Mouse (Mus musculus) stomach, postnatal 0 days (tissue): Measurements from ENCODE around the gene Pdzd8.

ENCODE experiments used
- CTCF ChIP-seq: IDR thresholded peaks from 2 replicates; pipeline ENCODE4 v1.5.1; 2016; ENCODE audit warnings: antibody characterized with exemption, low read depth, mild to moderate bottlenecking, moderate library complexity
- EP300 ChIP-seq: optimal IDR thresholded peaks from 2 replicates; pipeline ENCODE3; 2016; ENCODE audit warnings: antibody characterized with exemption

DNA sequence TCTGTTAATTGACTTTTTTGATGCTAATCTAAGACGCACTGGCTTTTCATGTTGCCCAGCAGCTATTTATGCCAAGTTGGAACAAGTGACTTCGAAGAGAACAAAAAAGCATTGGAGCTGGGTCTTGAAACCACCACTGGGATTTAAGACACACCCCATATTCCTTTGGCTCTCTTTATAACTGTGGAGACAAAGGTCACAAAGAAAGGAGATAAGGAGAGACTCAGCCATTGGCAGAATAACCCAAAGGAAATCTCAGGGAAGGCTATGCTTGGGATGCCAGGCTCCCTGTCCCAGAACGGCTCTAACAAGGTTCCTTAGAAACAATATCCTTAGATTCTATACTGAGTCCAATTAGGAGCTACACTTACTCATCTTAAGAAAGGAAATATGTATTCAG is 21.1 kb upstream of the Pdzd8 start:
- no peak for TF ChIP-seq EP300
- no peak for TF ChIP-seq CTCF
